Mouse (Mus musculus) T-helper 2 cell (primary cell): ENCODE data around the gene Wiz.

Experiments used
- in situ Hi-C: fragments of 300-600 bp; cut with MboI, MseI; formaldehyde crosslinking; loops from one replicate; pipeline ENCODE4 v1.15.1; 2025; ENCODE audit warnings: high pct_unique_total_duplicates

Wiz gene

DNA sequence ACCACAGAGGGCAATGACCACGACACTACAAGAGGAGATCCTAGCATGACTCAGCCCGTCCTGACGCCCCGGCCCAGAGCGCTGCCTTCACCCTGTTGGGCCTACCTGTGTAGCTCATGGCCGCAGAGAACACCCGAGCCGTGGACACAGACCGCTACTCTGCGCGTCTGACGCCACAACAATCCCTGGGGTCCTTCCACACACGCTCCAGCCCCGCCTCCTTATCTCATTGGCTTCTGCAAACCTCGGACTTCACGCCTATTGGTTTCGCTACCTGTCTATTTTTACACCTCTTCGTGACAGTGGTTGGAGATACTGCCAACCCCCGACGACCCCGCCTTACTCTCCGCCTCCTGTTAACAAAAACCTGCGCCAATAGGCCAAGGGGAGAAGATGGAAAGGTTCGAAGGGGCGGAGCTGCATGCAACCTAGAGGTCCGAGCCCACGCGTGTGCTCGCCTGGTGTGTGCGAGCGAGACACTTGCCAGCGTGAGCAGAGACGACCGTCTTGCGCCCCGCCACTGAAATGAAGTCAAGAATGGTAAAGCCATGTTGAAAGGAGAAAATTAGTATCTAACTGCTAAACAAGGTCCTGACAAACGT is 38.8 kb downstream of the Wiz start, which contains the start of gene Akap8l:
Akap8l (minus strand) TSS at position 226 of the 602 bp plus-strand sequence.
- in situ Hi-C loops, result loop anchor here (5.0 kb wide), 1 partner anchor 142 kb away; no protein-coding TSS in a partner anchor

DNA sequence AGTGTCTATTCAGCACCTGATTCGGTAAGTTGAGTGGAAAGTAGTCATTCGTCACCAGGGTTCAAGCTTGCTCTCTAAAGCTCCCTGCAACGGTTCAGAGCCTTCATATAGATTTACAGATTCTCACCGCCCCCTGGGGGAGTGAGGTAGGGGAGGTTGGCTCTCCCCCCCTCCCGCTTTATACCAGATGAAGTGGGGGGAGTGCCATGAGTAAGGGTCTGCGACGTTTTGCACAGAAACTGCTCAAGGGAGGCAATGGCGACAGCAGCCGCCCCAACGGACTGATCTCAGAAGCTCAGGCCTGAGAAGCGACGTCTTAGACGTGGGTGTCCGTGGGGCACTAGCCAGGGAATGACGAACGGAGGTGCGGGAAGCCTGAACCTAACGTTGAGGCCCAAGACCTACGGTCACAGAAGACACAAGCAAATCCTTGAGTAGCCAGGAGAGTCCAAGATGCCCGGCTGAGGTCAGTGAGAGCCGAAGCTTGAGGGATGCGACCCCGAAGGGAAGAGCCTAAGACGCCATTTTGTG is 39.3 kb downstream of the Wiz start:
- in situ Hi-C loops, result loop anchor here (5.0 kb wide), 1 partner anchor 142 kb away; no protein-coding TSS in a partner anchor

DNA sequence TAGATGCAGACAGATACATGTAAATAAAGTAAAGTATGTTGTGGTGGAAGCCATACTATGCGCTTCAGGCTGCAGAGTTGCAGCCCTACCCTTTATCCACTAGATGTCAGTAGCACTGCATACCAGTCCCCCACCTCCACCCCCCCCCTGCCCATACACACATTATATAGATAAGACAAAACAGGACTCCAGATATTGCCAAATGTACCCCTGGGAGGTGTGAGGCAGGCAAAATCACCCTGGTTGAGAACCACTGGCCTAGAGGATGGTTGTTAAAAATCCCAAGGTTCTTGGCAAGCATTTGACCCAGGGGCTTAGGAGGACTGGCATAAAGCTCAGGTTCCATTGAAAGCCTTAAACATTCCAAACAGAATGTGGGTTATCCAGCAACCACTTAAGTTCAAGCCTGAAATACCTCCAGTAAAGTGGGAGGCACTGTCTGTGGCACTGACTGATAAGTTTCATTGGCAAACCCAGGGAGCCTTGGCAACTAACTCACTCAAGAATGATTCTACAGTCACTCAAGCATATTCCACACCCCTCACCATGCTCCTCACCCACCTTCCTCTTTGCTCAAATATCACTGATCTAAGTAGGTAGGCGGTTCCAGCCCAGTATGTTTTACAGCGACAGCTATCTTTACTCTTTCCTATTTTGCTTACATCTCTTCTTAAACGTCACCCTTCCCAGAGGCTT is 40.1 kb downstream of the Wiz start:
- in situ Hi-C loops, result no loop called here

DNA sequence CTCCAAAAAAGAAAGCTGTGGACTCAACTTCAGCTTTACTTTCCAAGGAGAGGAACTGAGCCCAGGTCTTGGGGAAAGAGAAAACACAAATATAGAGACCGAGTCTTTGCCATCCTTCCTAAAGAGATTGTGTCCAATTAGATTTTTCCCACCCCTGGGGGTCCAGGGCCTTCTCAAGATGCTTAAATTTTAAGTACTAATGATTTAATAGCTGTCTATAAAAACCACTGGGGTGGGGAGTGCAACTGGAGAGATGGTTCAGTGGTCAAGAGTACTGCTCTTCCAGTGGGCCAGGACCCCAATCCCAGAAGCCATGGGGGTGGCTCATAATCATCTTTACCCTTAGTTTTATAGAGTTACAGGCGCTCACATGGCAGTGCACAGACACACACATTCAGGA is 40.8 kb downstream of the Wiz start:
- in situ Hi-C loops, result no loop called here

DNA sequence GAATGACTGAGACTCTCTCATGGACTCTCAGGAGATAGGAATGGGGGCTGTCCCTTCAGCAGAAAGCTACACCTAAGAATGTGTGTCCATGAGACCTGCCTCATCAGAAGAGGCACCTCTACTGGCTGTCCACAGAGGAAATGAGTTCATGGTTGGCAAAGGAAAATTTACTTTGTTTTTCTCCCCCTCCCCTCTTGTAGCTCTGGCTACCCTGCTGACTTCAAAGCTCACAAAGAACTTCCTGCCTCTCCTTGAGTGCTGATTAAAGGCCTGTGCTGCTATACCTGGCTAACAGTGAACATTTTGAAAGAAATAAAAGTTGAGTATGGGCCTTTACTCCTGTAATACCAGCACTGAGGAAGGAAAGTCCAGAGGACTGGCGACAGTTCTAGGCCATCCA is 48.1 kb downstream of the Wiz start:
- in situ Hi-C loops, result no loop called here

DNA sequence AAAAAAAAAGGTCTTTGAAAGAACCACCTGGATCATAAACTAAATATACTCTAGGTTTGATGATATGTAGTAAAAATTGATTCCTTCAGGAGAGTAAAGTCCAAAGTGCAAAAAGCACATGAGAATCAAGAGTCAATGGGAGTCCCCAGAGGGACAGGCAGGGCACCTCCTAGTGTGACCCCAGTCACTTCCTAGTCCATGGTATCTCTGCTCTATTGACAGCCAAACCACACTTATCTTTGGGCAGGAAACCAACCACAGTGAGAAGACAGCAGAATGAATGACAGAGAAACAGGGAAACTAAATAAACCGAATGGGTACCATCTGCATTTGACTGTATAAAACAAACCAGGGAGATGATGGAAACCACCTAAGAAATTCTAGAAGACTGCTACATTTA is 49.1 kb downstream of the Wiz start:
- in situ Hi-C loops, result no loop called here

DNA sequence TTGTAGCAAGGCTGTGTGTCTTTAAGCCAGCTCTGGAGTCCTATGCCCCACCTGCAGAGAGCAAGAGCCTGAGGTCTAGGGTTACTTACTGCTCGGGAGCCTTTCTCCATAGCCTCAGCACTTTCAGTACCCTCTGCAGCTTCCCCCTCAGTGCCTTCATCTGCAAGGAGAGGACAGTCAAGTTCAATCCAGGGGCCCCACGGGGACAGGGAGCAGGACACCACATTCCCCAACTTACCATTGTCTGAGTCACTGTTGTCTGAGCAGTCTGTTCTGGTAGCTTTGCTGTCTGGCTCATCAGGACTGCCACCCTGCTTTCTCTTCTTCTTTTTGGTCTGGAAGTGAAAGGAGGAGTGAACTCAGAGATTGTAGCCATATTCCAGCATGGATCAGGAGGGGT is 53.4 kb downstream of the Wiz start:
- in situ Hi-C loops, result no loop called here

DNA sequence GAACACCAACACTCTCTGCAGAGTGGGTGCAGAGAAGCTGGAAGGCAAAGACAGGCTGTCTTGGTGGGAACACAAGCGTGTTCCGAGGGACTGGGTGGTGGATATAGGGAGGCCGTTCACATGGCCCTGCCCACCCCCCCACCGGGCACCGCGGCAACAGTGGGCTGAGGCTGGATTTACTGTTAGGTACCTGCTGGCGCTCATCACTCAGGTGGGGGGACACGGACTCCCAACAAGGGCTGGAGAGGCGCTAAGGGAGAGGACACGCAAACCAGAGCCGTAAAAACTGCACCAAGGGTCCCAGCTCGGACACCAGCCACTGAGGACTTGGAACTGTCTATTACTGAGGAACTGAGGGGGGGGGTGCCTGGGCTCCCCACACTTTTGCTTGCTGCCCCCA is 54.3 kb downstream of the Wiz start:
- in situ Hi-C loops, result loop anchor here (5.0 kb wide), 1 partner anchor 92 kb away; no protein-coding TSS in a partner anchor

DNA sequence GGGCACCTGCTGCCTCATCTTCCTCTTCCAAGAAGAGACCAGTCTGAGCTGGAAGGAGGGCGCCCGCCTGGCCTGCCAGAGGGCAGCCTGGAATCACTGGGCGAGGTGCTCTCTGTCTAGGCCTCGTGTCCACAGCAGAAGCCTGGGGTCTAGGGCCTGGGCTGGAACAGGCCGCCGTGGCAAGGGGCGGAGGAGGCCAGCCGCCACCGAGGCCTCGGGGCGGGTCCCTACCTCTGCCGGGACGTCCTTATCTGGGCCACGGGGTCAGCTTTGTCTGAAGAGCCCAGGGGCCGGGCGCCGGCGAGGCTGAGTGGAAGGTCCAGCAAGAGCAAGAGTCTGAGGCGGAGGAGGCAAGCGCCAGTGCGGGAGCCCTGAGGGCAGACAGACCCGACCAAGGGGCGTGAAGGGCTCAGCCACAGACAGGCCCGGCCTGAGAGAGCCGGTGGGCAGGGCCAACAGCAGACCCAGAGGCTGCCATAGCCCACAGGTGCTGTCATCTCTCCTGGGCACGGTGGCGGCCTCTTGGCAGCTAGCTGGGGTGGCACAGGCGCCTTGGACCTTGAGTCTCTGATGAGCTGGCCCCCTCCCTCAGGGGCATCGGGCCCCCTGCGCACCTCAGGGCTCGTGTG is 55.5 kb downstream of the Wiz start:
- in situ Hi-C loops, result loop anchor here (5.0 kb wide), 1 partner anchor 94 kb away; no protein-coding TSS in a partner anchor

DNA sequence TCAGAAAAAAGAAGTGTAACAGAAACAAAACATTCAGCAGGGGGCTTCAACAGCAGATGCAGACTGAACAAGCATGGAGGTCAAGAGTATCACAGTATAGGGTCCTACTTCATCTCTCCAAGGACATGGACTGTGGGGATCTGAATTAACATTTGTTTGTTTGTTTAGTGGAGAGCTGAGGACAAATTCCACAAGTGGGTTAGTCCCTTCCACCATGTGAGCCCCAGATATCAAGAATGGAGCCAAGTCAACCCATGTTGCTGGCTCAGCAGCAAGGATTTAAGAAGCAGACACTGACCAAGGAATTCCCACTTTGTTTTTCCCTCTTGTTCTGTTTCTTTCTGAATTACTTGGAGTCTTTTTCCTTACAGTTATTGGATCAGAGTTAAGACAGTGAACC is 61.7 kb downstream of the Wiz start:
- in situ Hi-C loops, result no loop called here

DNA sequence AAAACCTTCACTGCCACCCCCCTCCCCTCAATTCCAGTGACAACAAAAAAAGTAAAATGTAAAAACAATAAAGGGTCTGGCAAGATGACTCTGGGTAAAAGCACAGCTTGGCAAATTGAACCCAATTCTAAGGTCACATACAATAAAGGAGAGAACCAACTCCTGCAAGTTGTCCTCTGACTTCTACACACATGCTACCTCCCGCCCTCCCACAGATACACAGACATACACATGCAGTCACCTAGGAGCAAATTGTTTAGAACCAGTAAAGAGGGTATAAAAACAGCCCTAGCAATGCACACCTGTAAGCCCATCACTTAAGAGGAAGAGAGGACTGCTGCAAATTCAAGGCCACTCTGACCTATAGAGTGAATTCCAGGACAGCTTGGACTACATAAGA is 66.4 kb downstream of the Wiz start:
- in situ Hi-C loops, result no loop called here

DNA sequence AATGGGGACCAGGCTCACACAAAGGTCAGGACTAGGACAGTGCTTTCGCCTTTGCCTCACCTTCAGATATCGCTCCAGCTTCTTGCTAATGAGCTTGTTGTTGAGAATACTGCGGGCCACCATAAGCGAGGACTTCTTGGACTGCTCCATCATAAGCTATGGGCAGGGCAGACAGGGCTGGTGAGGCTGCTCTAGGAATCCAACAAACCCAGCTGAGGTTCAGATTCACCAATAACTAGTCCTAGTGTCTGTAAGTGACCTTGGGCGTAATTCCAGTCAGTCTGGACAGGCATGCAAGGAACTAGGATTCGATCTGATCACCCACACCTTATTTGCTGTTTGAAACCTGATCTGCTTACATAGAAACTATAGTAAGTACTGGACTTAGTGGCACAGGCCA is 67.4 kb downstream of the Wiz start:
- in situ Hi-C loops, result no loop called here

DNA sequence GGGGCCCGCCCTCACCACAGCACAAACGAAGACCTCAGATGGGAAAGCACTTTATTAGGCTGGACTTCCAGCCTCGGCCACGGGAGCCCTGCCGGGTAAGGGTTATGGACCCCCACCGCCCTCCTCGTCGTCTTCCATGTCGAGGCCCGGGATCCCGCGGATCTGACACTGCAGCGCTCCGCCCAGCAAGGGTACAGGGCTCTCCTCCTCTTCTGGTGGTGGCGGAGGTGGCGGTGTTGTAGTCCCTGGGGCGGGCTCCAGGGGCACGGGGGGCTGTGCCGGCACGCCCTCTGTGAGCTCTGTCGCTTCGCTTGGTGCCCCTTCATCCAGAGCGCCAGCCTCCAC is 67.9 kb downstream of the Wiz start:
- in situ Hi-C loops, result no loop called here

DNA sequence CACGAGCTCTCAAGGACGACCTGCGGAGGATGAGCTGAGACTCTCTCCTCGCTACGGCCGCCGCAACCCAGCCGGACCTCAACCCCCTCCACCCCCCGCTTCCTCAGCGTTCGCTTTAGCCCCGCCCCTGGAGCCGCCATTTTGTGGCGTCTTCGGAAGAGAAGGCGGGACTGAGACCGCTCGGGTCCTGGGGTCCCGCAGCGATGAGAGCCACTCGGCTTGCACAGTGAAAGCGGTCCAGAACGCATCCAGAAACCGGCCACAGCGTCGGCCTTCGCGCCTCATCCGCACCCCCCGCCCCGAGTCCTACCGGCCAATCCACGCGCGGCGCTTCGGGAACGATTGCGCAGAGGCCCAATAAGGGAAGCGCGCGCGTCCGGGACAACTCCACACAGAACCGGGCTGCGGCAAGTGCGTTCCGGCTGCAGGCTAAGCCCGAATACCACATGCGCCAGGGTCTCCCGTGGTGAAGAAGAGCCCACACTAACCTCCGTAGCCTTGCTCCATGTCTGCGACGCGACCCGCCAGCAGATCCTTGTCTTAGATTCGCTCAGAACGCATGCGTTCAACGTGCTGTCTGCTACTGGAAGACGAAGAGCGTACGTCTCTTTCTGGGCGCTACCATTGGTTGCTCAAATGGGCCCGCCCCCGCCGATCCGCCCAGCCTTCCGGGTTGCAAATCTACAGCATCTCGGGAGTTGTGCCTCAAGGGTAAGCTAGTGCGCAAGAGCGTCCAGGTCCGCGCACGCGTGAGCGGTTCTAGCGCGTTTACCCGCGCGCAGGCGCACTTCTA is 68.4 kb downstream of the Wiz start, which contains the start of gene Akap8:
Akap8 (minus strand) TSS at position 642 of the 793 bp plus-strand sequence.
- in situ Hi-C loops, result no loop called here

DNA sequence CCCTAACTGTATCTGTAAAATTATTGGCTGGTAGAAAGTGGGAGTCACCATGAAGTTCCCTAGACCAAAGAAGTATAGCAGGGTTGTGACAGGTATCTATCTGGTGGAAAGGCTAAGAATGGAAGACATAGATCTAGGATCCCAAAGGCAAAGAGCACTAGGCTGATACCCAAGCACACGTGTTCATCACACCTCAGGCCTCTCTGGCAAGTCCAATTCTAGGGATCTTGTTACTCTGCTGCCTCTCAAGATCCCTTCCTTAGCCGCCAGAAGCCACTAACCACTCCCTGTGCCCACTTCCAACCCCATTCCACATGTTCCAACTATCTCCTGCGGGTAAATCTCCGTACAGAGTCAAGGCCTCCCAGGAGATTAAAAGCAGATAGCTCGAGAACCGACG is 69.3 kb downstream of the Wiz start:
- in situ Hi-C loops, result no loop called here

DNA sequence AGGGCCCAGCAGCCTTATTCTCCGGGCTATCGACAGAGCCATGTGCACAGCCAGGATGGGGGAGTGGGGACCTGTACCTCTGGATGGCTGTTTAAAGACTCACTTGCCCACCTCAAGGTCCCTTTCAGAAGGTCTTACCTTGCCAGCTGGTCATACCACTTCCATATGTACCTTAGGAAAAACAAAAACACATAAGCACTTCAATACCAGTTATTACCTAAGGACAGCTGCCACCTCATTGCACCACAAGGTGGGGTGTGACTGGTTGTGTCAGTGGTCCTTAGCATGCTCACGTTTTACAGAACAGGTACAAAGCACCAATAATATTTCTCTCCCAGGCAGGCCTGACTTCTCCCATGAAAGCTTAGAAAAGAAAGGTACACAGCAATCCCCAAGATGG is 71.5 kb downstream of the Wiz start:
- in situ Hi-C loops, result no loop called here

DNA sequence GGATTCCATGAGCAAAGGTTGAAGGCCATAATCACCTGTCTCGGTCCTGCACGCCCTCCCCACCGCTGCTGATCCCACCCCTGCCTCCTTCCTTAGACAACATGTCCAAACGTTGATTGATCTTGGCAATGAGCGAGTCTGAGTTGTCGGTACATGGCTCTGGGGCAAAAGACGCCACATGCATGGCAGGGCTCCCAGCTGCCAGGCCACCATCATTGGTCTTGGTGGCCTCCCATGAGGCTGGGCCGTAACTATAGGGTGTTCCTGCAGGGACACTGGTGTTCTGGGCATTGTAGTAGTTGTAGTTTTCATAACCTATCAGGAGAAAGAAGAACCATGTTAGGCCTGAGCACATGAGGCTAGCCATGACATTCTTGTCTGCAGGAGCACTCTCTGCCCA is 72.2 kb downstream of the Wiz start:
- in situ Hi-C loops, result no loop called here

DNA sequence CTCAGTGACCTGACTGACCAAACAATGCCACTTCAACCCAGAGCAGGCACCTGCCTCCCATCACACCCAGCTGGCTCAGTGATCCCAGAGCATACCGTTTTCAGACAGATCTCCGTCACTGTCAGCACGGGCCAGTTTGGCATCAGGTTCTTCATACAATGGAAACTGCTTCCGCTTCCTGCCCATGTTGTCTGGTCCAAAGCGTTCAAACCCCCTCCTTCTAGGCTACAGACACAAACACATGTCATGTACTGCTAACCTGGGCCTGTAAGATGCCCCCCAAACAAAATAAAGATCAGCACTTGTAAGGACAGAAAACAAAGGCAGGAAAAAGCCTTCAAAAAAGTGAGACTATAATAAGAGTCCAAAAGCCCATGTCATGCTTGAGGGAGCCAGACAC is 73.7 kb downstream of the Wiz start:
- in situ Hi-C loops, result no loop called here

DNA sequence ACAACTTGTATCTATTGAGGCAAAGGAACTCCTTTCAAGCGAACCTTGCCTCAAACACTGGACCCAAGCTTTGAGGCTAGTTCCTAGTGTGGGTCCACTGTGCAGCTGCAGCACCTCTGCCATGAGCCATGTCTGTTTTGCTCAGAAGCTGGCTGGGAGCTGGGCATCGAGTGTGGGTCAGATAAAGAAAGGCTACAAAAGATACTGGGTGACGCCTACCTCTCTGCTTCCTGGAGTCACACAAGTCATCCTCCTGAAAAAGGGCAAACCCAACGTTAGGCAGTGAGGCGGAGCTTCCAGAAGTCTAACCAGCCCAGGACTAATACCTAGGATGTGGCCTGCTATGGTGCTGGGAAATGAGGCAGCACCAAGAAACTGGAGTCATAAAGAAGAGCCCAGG is 75.3 kb downstream of the Wiz start:
- in situ Hi-C loops, result no loop called here

DNA sequence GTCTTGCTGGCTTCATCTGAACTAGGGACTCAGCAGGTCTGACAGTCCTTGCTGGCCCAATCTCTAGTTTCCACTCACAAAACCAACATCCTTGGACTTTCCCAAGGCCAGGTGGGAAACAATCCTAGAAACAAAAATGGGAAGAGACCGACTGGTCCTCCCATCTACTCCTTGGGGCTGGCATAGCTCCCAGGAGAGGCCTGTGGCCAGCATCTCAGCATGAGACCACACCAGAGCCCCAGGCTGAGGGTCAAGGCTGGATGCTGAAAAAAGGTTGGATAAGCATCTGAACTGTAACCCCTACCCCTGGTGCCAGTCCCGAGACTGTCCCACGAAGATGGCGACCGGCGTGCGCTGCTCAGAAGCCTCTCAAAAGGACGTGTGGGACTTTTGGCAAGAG is 76.4 kb downstream of the Wiz start:
- in situ Hi-C loops, result no loop called here

DNA sequence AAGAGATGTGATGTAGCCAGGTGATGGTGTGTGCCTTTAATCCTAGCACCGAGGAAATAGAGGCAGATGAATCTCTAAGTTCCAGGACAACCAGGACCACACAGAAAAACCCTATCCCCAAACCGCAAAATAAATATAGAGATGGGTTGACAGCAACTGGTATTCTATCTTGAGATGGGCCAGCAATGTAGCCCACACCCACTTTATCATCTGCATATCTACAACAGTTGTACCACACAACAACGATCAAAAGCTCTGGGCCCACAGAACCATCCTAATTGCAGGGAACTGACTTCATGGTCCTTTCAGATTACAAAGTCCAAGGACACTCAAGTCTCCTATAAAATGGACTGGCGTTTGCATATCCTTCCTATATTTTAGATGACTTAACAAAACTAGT is 81.3 kb downstream of the Wiz start:
- in situ Hi-C loops, result no loop called here
